Mouse (Mus musculus) kidney, adult 2 months (tissue): ENCODE data around the gene Tmem108.

Experiments used
- CTCF ChIP-seq: fragments of 200-500 bp; conservative IDR thresholded peaks from 2 replicates; pipeline ENCODE4 v1.5.1; 2011; ENCODE audit warnings: low read depth, mild to moderate bottlenecking, control low read depth, low read length, moderate library complexity, mixed read lengths; ENCODE audit not compliant: insufficient read depth, insufficient read length
- POLR2A ChIP-seq: fragments of 200-500 bp; IDR thresholded peaks from one replicate; pipeline ENCODE4 v1.6.1; 2011; ENCODE audit warnings: low read depth, low read length, control low read depth

- TF ChIP-seq CTCF = no peak
- TF ChIP-seq POLR2A = no peak
These were observed 19.8 kb upstream of the Tmem108 start for GRCm38 (mm10) chr9:103781407-103781806.
